Mouse (Mus musculus): Measurements from ENCODE around the gene Nek11. TPM values are rescaled to one million over a fixed set of nuclear protein-coding genes. Genes with fewer than 3 reads are reported as not detected.
A peak's percentile ranks its signal among the peaks of the same experiment; 100 is the strongest.

Gene Nek11
- polyA plus RNA-seq, 1 experiment from 2014 or later = 0.50 TPM

- H3K27ac ChIP-seq = no peak overlapping the region
- 87% methylated on average over 3 of the region's 3 CpGs for WGBS
- no peaks in the 10 kb centered on the region for H3K27me3 ChIP-seq (ENCODE audit: poor library complexity, severe bottlenecking)
- no peak for DNase-seq (ENCODE audit: extremely low spot score, low spot score)
- H3K4me3 ChIP-seq = no peak overlapping the region
- no peaks in the 10 kb centered on the region for H3K4me1 ChIP-seq
- H3K36me3 ChIP-seq (replicated peaks) = no peaks in the 10 kb centered on the region
- H3K9me3 ChIP-seq = no peaks in the 10 kb centered on the region
These were observed 93.1 kb downstream of the Nek11 start for GRCm38 (mm10) chr9:105302230-105302629.

- no peak overlapping the region for H3K27ac ChIP-seq
- 96% methylated on average over 1 of the region's 1 CpGs for WGBS
- no peaks in the 10 kb centered on the region for H3K4me1 ChIP-seq
- no peaks in the 10 kb centered on the region for H3K9me3 ChIP-seq
- no peaks in the 10 kb centered on the region for H3K27me3 ChIP-seq (ENCODE audit: poor library complexity, severe bottlenecking)
- no peak for DNase-seq (ENCODE audit: extremely low spot score, low spot score)
- no peak overlapping the region for H3K4me3 ChIP-seq
- no peaks in the 10 kb centered on the region for H3K36me3 ChIP-seq (replicated peaks)
These were observed 93.9 kb downstream of the Nek11 start for GRCm38 (mm10) chr9:105301396-105301795.

GRCm38 (mm10) chr9:105300738-105301325 is 94.5 kb downstream of the Nek11 start:
- H3K4me1 ChIP-seq = no peaks in the 10 kb centered on the region
- H3K4me3 ChIP-seq = no peak overlapping the region
- H3K36me3 ChIP-seq (replicated peaks) = no peaks in the 10 kb centered on the region
- no peaks in the 10 kb centered on the region for H3K27me3 ChIP-seq (ENCODE audit: poor library complexity, severe bottlenecking)
- 87% methylated on average over 2 of the region's 2 CpGs for WGBS
- no peak for DNase-seq (ENCODE audit: extremely low spot score, low spot score)
- no peaks in the 10 kb centered on the region for H3K9me3 ChIP-seq
- no peak overlapping the region for H3K27ac ChIP-seq

- no peak overlapping the region for H3K27ac ChIP-seq
- 42% methylated on average over 7 of the region's 7 CpGs for WGBS
- no peaks in the 10 kb centered on the region for H3K9me3 ChIP-seq
- no peaks in the 10 kb centered on the region for H3K4me1 ChIP-seq
- no peak for DNase-seq (ENCODE audit: extremely low spot score, low spot score)
- H3K36me3 ChIP-seq (replicated peaks) = no peaks in the 10 kb centered on the region
- H3K4me3 ChIP-seq = no peak overlapping the region
- no peaks in the 10 kb centered on the region for H3K27me3 ChIP-seq (ENCODE audit: poor library complexity, severe bottlenecking)
These were observed 110.7 kb downstream of the Nek11 start for GRCm38 (mm10) chr9:105284670-105285069.

GRCm38 (mm10) chr9:105282725-105283124 is 112.6 kb downstream of the Nek11 start:
- Histone ChIP-seq H3K27ac (no peak overlapping the region), H3K27me3 (ENCODE audit: poor library complexity, severe bottlenecking) (no peaks in the 10 kb centered on the region), H3K4me1 (no peaks in the 10 kb centered on the region), H3K4me3 (no peak overlapping the region), H3K36me3 (replicated peaks) (no peaks in the 10 kb centered on the region), H3K9me3 (no peaks in the 10 kb centered on the region)
- 30% methylated on average over 4 of the region's 4 CpGs for WGBS
- DNase-seq (ENCODE audit: extremely low spot score, low spot score) = peak; percentile 42

GRCm38 (mm10) chr9:105274925-105275324 is 120.4 kb downstream of the Nek11 start:
- Histone ChIP-seq H3K4me1 (no peaks in the 10 kb centered on the region), H3K27ac (no peak overlapping the region), H3K27me3 (ENCODE audit: poor library complexity, severe bottlenecking) (no peaks in the 10 kb centered on the region), H3K36me3 (replicated peaks) (no peaks in the 10 kb centered on the region), H3K4me3 (no peak overlapping the region), H3K9me3 (no peaks in the 10 kb centered on the region)
- no peak for DNase-seq (ENCODE audit: extremely low spot score, low spot score)
- 88% methylated on average over 3 of the region's 3 CpGs for WGBS

- Histone ChIP-seq H3K9me3 (no peaks in the 10 kb centered on the region), H3K27ac (no peak overlapping the region), H3K36me3 (replicated peaks) (no peaks in the 10 kb centered on the region), H3K4me1 (no peaks in the 10 kb centered on the region), H3K27me3 (ENCODE audit: poor library complexity, severe bottlenecking) (no peaks in the 10 kb centered on the region), H3K4me3 (no peak overlapping the region)
- DNase-seq (ENCODE audit: extremely low spot score, low spot score) = no peak
- 69% methylated on average over 6 of the region's 6 CpGs for WGBS
These were observed 121.0 kb downstream of the Nek11 start for GRCm38 (mm10) chr9:105274286-105274685.

GRCm38 (mm10) chr9:105272241-105272640 is 123.1 kb downstream of the Nek11 start:
- no peak overlapping the region for H3K4me3 ChIP-seq
- no peaks in the 10 kb centered on the region for H3K36me3 ChIP-seq (replicated peaks)
- H3K4me1 ChIP-seq = no peaks in the 10 kb centered on the region
- peak; percentile 19 for DNase-seq (ENCODE audit: extremely low spot score, low spot score)
- 13% methylated on average over 7 of the region's 7 CpGs for WGBS
- H3K9me3 ChIP-seq = no peaks in the 10 kb centered on the region
- H3K27me3 ChIP-seq (ENCODE audit: poor library complexity, severe bottlenecking) = no peaks in the 10 kb centered on the region
- no peak overlapping the region for H3K27ac ChIP-seq

- no peaks in the 10 kb centered on the region for H3K4me1 ChIP-seq
- WGBS = 94% methylated on average over 2 of the region's 2 CpGs
- no peak for DNase-seq (ENCODE audit: extremely low spot score, low spot score)
These were observed 132.2 kb downstream of the Nek11 start for GRCm38 (mm10) chr9:105263140-105263539.

GRCm38 (mm10) chr9:105257668-105258067 is 137.7 kb downstream of the Nek11 start:
- no peaks in the 10 kb centered on the region for H3K9me3 ChIP-seq
- no peak overlapping the region for H3K27ac ChIP-seq
- H3K4me3 ChIP-seq = no peak overlapping the region
- no peaks in the 10 kb centered on the region for H3K27me3 ChIP-seq (ENCODE audit: poor library complexity, severe bottlenecking)
- H3K4me1 ChIP-seq = no peaks in the 10 kb centered on the region
- 78% methylated on average over 10 of the region's 10 CpGs for WGBS
- no peaks in the 10 kb centered on the region for H3K36me3 ChIP-seq (replicated peaks)
- DNase-seq (ENCODE audit: extremely low spot score, low spot score) = no peak

More at GRCm38 (mm10) chr9:105263140-105263539, 132.2 kb downstream of the Nek11 start:
- Histone ChIP-seq H3K9me3 (no peaks in the 10 kb centered on the region), H3K27ac (no peak overlapping the region), H3K27me3 (ENCODE audit: poor library complexity, severe bottlenecking) (no peaks in the 10 kb centered on the region), H3K36me3 (replicated peaks) (no peaks in the 10 kb centered on the region), H3K4me3 (no peak overlapping the region)

GRCm38 (mm10) chr9:105254076-105254475 is 141.2 kb downstream of the Nek11 start:
- no peak overlapping the region for H3K27ac ChIP-seq
- 94% methylated on average over 1 of the region's 1 CpGs for WGBS
- no peaks in the 10 kb centered on the region for H3K4me1 ChIP-seq
- H3K9me3 ChIP-seq = no peaks in the 10 kb centered on the region
- H3K27me3 ChIP-seq (ENCODE audit: poor library complexity, severe bottlenecking) = no peaks in the 10 kb centered on the region
- no peaks in the 10 kb centered on the region for H3K36me3 ChIP-seq (replicated peaks)
- DNase-seq (ENCODE audit: extremely low spot score, low spot score) = no peak
- H3K4me3 ChIP-seq = no peak overlapping the region

- Histone ChIP-seq H3K27ac (no peak overlapping the region), H3K4me1 (no peaks in the 10 kb centered on the region), H3K4me3 (no peak overlapping the region), H3K9me3 (peaks cover 4% of the 10 kb centered on the region; the same call in 1 of the 2 replicates), H3K27me3 (ENCODE audit: poor library complexity, severe bottlenecking) (no peaks in the 10 kb centered on the region), H3K36me3 (replicated peaks) (no peaks in the 10 kb centered on the region)
- WGBS = 72% methylated on average over 4 of the region's 4 CpGs
- DNase-seq (ENCODE audit: extremely low spot score, low spot score) = no peak
These were observed 142.8 kb downstream of the Nek11 start for GRCm38 (mm10) chr9:105252349-105253041.

- Histone ChIP-seq H3K27ac (no peak overlapping the region), H3K4me3 (no peak overlapping the region), H3K36me3 (replicated peaks) (no peaks in the 10 kb centered on the region), H3K9me3 (peaks cover 4% of the 10 kb centered on the region; the same call in 1 of the 2 replicates), H3K4me1 (no peaks in the 10 kb centered on the region), H3K27me3 (ENCODE audit: poor library complexity, severe bottlenecking) (no peaks in the 10 kb centered on the region)
- WGBS = 94% methylated on average over 4 of the region's 4 CpGs
- no peak for DNase-seq (ENCODE audit: extremely low spot score, low spot score)
These were observed 144.1 kb downstream of the Nek11 start for GRCm38 (mm10) chr9:105251256-105251655.

Measured in forebrain, embryonic 10.5 days (tissue).